Mouse (Mus musculus) adrenal gland, postnatal 14 days (tissue): Measurements from ENCODE around the gene Sprr2k. TPM values are rescaled to one million over a fixed set of nuclear protein-coding genes. Genes with fewer than 3 reads are reported as not detected.
A peak's percentile ranks its signal among the peaks of the same experiment; 100 is the strongest.

Source experiments
- DNase-seq: peaks from one replicate; pipeline ENCODE4 v3.0.0; 2021; ENCODE audit warnings: mixed read lengths
- long read RNA-seq, 2 experiments: library from polyadenylated mRNA; stranded (forward); transcript quantifications; one replicate each; pipeline ENCODE4 v2.0.0; 2021
- total RNA-seq: library from RNA; stranded (reverse); gene quantifications from 2 replicates; pipeline ENCODE4 v1.2.3, GENCODE M21; 2021

Gene Sprr2k
- not detected in 2 replicates for total RNA-seq
- long read RNA-seq, experiment 1, result 0 reads
- long read RNA-seq, experiment 2, result 0 reads

GRCm38 (mm10) chr3:92432282-92432681 lies at the start of gene Sprr2k:
Sprr2k (plus strand) TSS chr3:92432582.
- no peak for DNase-seq

GRCm38 (mm10) chr3:92385385-92385784 lies 47.0 kb upstream of the Sprr2k start, which contains the start of gene Sprr2h:
Sprr2h (plus strand) TSS chr3:92385685.
- DNase-seq, result no peak

- no peak for DNase-seq
Measured at GRCm38 (mm10) chr3:92394301-92394700, 38.1 kb upstream of the Sprr2k start.

GRCm38 (mm10) chr3:92407691-92408090 lies 24.7 kb upstream of the Sprr2k start, which contains the start of gene Sprr2i:
Sprr2i (plus strand) TSS chr3:92407991.
- no peak for DNase-seq

- no peak for DNase-seq
Measured at GRCm38 (mm10) chr3:92417782-92418181, 14.6 kb upstream of the Sprr2k start, which contains the start of gene Sprr2j-ps. Sprr2j-ps (plus strand) TSS chr3:92418082.

- DNase-seq, result no peak
Measured at GRCm38 (mm10) chr3:92429323-92429722, 3.1 kb upstream of the Sprr2k start, which contains the start of gene Gm9774. Gm9774 (minus strand) TSS chr3:92429423.

GRCm38 (mm10) chr3:92438689-92439088 lies 6.3 kb downstream of the Sprr2k start, which contains the start of gene Sprr1b:
Sprr1b (minus strand) TSS chr3:92438789.
- DNase-seq, result no peak

GRCm38 (mm10) chr3:92440177-92440576 lies 7.8 kb downstream of the Sprr2k start:
- DNase-seq, result no peak

- DNase-seq, result no peak
Measured at GRCm38 (mm10) chr3:92455151-92455550, 22.8 kb downstream of the Sprr2k start.

GRCm38 (mm10) chr3:92458620-92459019 lies 26.2 kb downstream of the Sprr2k start, which contains the start of gene Sprr3:
Sprr3 (minus strand) TSS chr3:92458720.
- no peak for DNase-seq

- no peak for DNase-seq
Measured at GRCm38 (mm10) chr3:92466576-92466975, 34.2 kb downstream of the Sprr2k start.

- DNase-seq, result no peak
Measured at GRCm38 (mm10) chr3:92467424-92467823, 35.0 kb downstream of the Sprr2k start.

- no peak for DNase-seq
Measured at GRCm38 (mm10) chr3:92470111-92470510, 37.7 kb downstream of the Sprr2k start.

GRCm38 (mm10) chr3:92481249-92481648 lies 48.9 kb downstream of the Sprr2k start:
- peak; percentile 13 for DNase-seq

Other genes starting within 250 kb of the Sprr2k start
- gene Sprr2a1, start 216.8 kb upstream of the Sprr2k start, total RNA-seq, result not detected in 2 replicates
- gene Sprr2a2, start 216.7 kb upstream of the Sprr2k start, total RNA-seq, result not detected in 2 replicates
- gene Sprr2a3, start 147.2 kb upstream of the Sprr2k start, total RNA-seq, result not detected in 2 replicates
- not detected in 2 replicates for gene Sprr2b, start 116.0 kb upstream of the Sprr2k start, total RNA-seq
- gene Sprr2d, start 93.4 kb upstream of the Sprr2k start, total RNA-seq, result not detected in 2 replicates
- not detected in 2 replicates for gene Sprr2e, start 80.4 kb upstream of the Sprr2k start, total RNA-seq
- gene Sprr2f, start 67.4 kb upstream of the Sprr2k start, total RNA-seq, result not detected in 2 replicates
- gene Sprr2h, start 46.9 kb upstream of the Sprr2k start, total RNA-seq, result not detected in 2 replicates
- gene Sprr2i, start 24.6 kb upstream of the Sprr2k start, total RNA-seq, result not detected in 2 replicates
- gene Sprr2j-ps, start 14.5 kb upstream of the Sprr2k start, total RNA-seq, result not detected in 2 replicates
- 1.6 and 7.1 TPM in 2 replicates for gene Gm9774, start 3.2 kb upstream of the Sprr2k start, total RNA-seq
- gene Sprr1b, start 6.2 kb downstream of the Sprr2k start, total RNA-seq, result not detected in 2 replicates
- not detected in 2 replicates for gene Sprr3, start 26.1 kb downstream of the Sprr2k start, total RNA-seq
- not detected in 2 replicates for gene Sprr1a, start 53.3 kb downstream of the Sprr2k start, total RNA-seq
- gene Sprr4, start 67.9 kb downstream of the Sprr2k start, total RNA-seq, result not detected in 2 replicates
- gene 2310046K23Rik, start 101.9 kb downstream of the Sprr2k start, total RNA-seq, result not detected in 2 replicates
- not detected in 2 replicates for gene Ivl, start 141.2 kb downstream of the Sprr2k start, total RNA-seq
- gene Smcp, start 156.4 kb downstream of the Sprr2k start, total RNA-seq, result not detected in 2 replicates
- gene 2210017I01Rik, start 174.9 kb downstream of the Sprr2k start, total RNA-seq, result not detected in 2 replicates
- gene Lce6a, start 189.1 kb downstream of the Sprr2k start, total RNA-seq, result not detected in 2 replicates
- not detected in 2 replicates for gene Lce1a1, start 215.7 kb downstream of the Sprr2k start, total RNA-seq
- not detected in 2 replicates for gene Lce1b, start 224.3 kb downstream of the Sprr2k start, total RNA-seq
- gene Lce1a2, start 237.7 kb downstream of the Sprr2k start, total RNA-seq, result not detected in 2 replicates
- not detected in 2 replicates for gene Lce1c, start 246.7 kb downstream of the Sprr2k start, total RNA-seq